Mouse (Mus musculus) embryonic facial prominence, embryonic 15.5 days (tissue): ENCODE data around the gene Tubb4b. TPM values are rescaled to one million over a fixed set of nuclear protein-coding genes. Genes with fewer than 3 reads are reported as not detected.
"Not testable (repeated sequence)": the region's sequence is repeated elsewhere in the genome, so short reads cannot be mapped to it uniquely, and the experiment has no call there.

Source experiments
- ATAC-seq: fragments of 200-750 bp; cut with Nextera tagmentation; 2 replicates; pipeline ENCODE4 v1.8.0; 2017; ENCODE audit warnings: low read depth, moderate TSS enrichment; ENCODE audit not compliant: insufficient number of reproducible peaks, low FRiP score, low TSS enrichment
- H3K27ac ChIP-seq: fragments of 300-500 bp; sonication (generic); replicated peaks from 2 replicates; pipeline ENCODE4 v1.5.1; 2015; ENCODE audit warnings: mild to moderate bottlenecking, inconsistent platforms
- H3K27me3 ChIP-seq: fragments of 300-500 bp; sonication (generic); 2 replicates; pipeline ENCODE4 v1.6.1; 2015; ENCODE audit warnings: inconsistent platforms
- H3K36me3 ChIP-seq: fragments of 300-500 bp; sonication (generic); 2 replicates; pipeline ENCODE4 v1.6.1; 2015; ENCODE audit warnings: mild to moderate bottlenecking, inconsistent platforms
- H3K4me1 ChIP-seq: fragments of 300-500 bp; sonication (generic); 2 replicates; pipeline ENCODE4 v1.6.1; 2015; ENCODE audit warnings: inconsistent platforms
- H3K4me2 ChIP-seq: fragments of 300-500 bp; sonication (generic); replicated peaks from 2 replicates; pipeline ENCODE4 v1.6.1; 2015; ENCODE audit warnings: mild to moderate bottlenecking, inconsistent platforms
- H3K4me3 ChIP-seq: fragments of 300-500 bp; sonication (generic); replicated peaks from 2 replicates; pipeline ENCODE4 v1.5.1; 2015; ENCODE audit warnings: mild to moderate bottlenecking, inconsistent platforms
- H3K9ac ChIP-seq: fragments of 300-500 bp; sonication (generic); 2 replicates; pipeline ENCODE4 v1.6.1; 2015; ENCODE audit warnings: inconsistent platforms
- H3K9me3 ChIP-seq: fragments of 300-500 bp; sonication (generic); replicated peaks from 2 replicates; pipeline ENCODE4 v1.6.1; 2016; ENCODE audit warnings: inconsistent platforms
- WGBS: fragments of 180-500 bp; shearing (Covaris S2); methylation state at CpG from one replicate; pipeline ENCODE4 v1.1.7; 2015; 5-methylcytosine and 5-hydroxymethylcytosine counted together
- polyA plus RNA-seq: library from polyadenylated mRNA; unstranded; fragments of >200 nt; fragmentation: Nextera tagmentation; extraction: Ambion mirVana; gene quantifications from 2 replicates; pipeline ENCODE4 v1.2.1, GENCODE M21; 2015

Gene Tubb4b
- polyA plus RNA-seq, 1 experiment from 2014 or later: 660 TPM

- Histone ChIP-seq H3K4me2 (peak overlapping the region; percentile 99), H3K27ac (no peak overlapping the region; the same call in 1 of the 2 replicates), H3K9ac (peak overlapping the region; percentile 58), H3K9me3 (no peaks in the 10 kb centered on the region), H3K27me3 (peaks cover 17% of the 10 kb centered on the region), H3K36me3 (peaks cover under 1% of the 10 kb centered on the region; the same call in 1 of the 2 replicates), H3K4me1 (peaks cover 46% of the 10 kb centered on the region), H3K4me3 (peak overlapping the region; percentile 73)
- under 1% methylated on average over 82 of the region's 82 CpGs for WGBS
- no peak for ATAC-seq
These were observed 38.5 kb upstream of the Tubb4b start for GRCm38 (mm10) chr2:25262795-25263622.

GRCm38 (mm10) chr2:25262291-25262767 lies 37.8 kb upstream of the Tubb4b start, which contains the start of gene Tprn:
Gene Tprn (plus strand): TSS chr2:25262618.
- peak within 1 kb of the TSS; percentile 58 for H3K9ac ChIP-seq
- ATAC-seq: peak; percentile 98
- H3K4me1 ChIP-seq: peaks cover 45% of the 10 kb centered on the region
- peak within 1 kb of the TSS; percentile 73 for H3K4me3 ChIP-seq
- peak within 1 kb of the TSS; percentile 99 for H3K4me2 ChIP-seq
- no peaks in the 10 kb centered on the region for H3K36me3 ChIP-seq
- no peak within 1 kb of the TSS; the same call in 1 of the 2 replicates for H3K27ac ChIP-seq
- WGBS: 0% methylated on average over 38 of the region's 39 CpGs
- peaks cover 17% of the 10 kb centered on the region for H3K27me3 ChIP-seq
- no peaks in the 10 kb centered on the region for H3K9me3 ChIP-seq

- no peak overlapping the region for H3K27ac ChIP-seq
- no peak overlapping the region for H3K9ac ChIP-seq
- peaks cover 40% of the 10 kb centered on the region for H3K4me1 ChIP-seq
- WGBS: 44% methylated on average over 12 of the region's 12 CpGs
- peak overlapping the region; percentile 73 for H3K4me3 ChIP-seq
- peaks cover 17% of the 10 kb centered on the region for H3K27me3 ChIP-seq
- no peaks in the 10 kb centered on the region for H3K9me3 ChIP-seq
- H3K4me2 ChIP-seq: peak overlapping the region; percentile 99
- no peak; the same call in 1 of the 2 replicates for ATAC-seq
- no peaks in the 10 kb centered on the region for H3K36me3 ChIP-seq
These were observed 37.4 kb upstream of the Tubb4b start for GRCm38 (mm10) chr2:25261870-25262269.

GRCm38 (mm10) chr2:25258887-25259286 lies 34.4 kb upstream of the Tubb4b start:
- peaks cover 32% of the 10 kb centered on the region for H3K4me1 ChIP-seq
- no peak for ATAC-seq
- no peak overlapping the region for H3K4me2 ChIP-seq
- WGBS: 52% methylated on average over 2 of the region's 2 CpGs
- H3K4me3 ChIP-seq: no peak overlapping the region
- H3K27ac ChIP-seq: no peak overlapping the region
- H3K36me3 ChIP-seq: no peaks in the 10 kb centered on the region
- no peaks in the 10 kb centered on the region for H3K9me3 ChIP-seq
- H3K9ac ChIP-seq: no peak overlapping the region
- peaks cover 8% of the 10 kb centered on the region for H3K27me3 ChIP-seq

- not testable (repeated sequence) for H3K4me3 ChIP-seq, H3K4me2 ChIP-seq, H3K9me3 ChIP-seq, H3K9ac ChIP-seq, H3K27ac ChIP-seq, ATAC-seq, H3K36me3 ChIP-seq, H3K27me3 ChIP-seq
- WGBS: 88% methylated on average over 5 of the region's 5 CpGs
- H3K4me1 ChIP-seq: peaks cover 21% of the 10 kb centered on the region
These were observed 32.7 kb upstream of the Tubb4b start for GRCm38 (mm10) chr2:25257250-25257649.

- WGBS: 54% methylated on average over 12 of the region's 12 CpGs
- not testable (repeated sequence) for H3K27me3 ChIP-seq, ATAC-seq, H3K9ac ChIP-seq, H3K27ac ChIP-seq, H3K9me3 ChIP-seq
- H3K4me3 ChIP-seq: peak overlapping the region; percentile 99
- H3K36me3 ChIP-seq: peaks cover 11% of the 10 kb centered on the region
- peak overlapping the region; percentile 92 for H3K4me2 ChIP-seq
- H3K4me1 ChIP-seq: peaks cover 17% of the 10 kb centered on the region
These were observed 32.1 kb upstream of the Tubb4b start for GRCm38 (mm10) chr2:25256443-25257109.

GRCm38 (mm10) chr2:25255284-25255779 lies 30.8 kb upstream of the Tubb4b start, which contains the start of gene Tmem203:
Gene Tmem203 (plus strand): TSS chr2:25255439.
- H3K27me3 ChIP-seq: no peaks in the 10 kb centered on the region
- H3K4me2 ChIP-seq: peak within 1 kb of the TSS; percentile 92
- peak within 1 kb of the TSS; percentile 70 for H3K27ac ChIP-seq
- H3K9me3 ChIP-seq: no peaks in the 10 kb centered on the region
- peak; percentile 84 for ATAC-seq
- under 1% methylated on average over 39 of the region's 39 CpGs for WGBS
- peaks cover 17% of the 10 kb centered on the region for H3K4me1 ChIP-seq
- H3K4me3 ChIP-seq: peak within 1 kb of the TSS; percentile 99
- H3K9ac ChIP-seq: peak within 1 kb of the TSS; percentile 89
- H3K36me3 ChIP-seq: peaks cover 23% of the 10 kb centered on the region

- Histone ChIP-seq H3K4me3 (no peak overlapping the region), H3K9me3 (no peaks in the 10 kb centered on the region), H3K27ac (no peak overlapping the region), H3K4me2 (no peak overlapping the region), H3K27me3 (no peaks in the 10 kb centered on the region), H3K4me1 (peaks cover 17% of the 10 kb centered on the region), H3K9ac (no peak overlapping the region), H3K36me3 (peaks cover 52% of the 10 kb centered on the region)
- 75% methylated on average over 1 of the region's 1 CpGs for WGBS
- ATAC-seq: no peak
These were observed 27.8 kb upstream of the Tubb4b start for GRCm38 (mm10) chr2:25252331-25252730.

- Histone ChIP-seq H3K4me2 (no peak within 1 kb of the TSS), H3K9me3 (no peaks in the 10 kb centered on the region), H3K4me1 (peaks cover 16% of the 10 kb centered on the region), H3K4me3 (no peak within 1 kb of the TSS), H3K9ac (no peak within 1 kb of the TSS), H3K27ac (peak within 1 kb of the TSS; percentile 65; the same call in 1 of the 2 replicates), H3K36me3 (peaks cover 51% of the 10 kb centered on the region), H3K27me3 (peaks cover 21% of the 10 kb centered on the region)
- no peak for ATAC-seq
- 82% methylated on average over 10 of the region's 10 CpGs for WGBS
These were observed 21.9 kb upstream of the Tubb4b start, which contains the start of gene AL732309.1 for GRCm38 (mm10) chr2:25246183-25247072. Gene AL732309.1 (minus strand): TSS chr2:25246863.

- Histone ChIP-seq H3K4me1 (peaks cover 29% of the 10 kb centered on the region), H3K4me3 (no peak overlapping the region), H3K36me3 (peaks cover 28% of the 10 kb centered on the region), H3K4me2 (no peak overlapping the region), H3K9ac (no peak overlapping the region), H3K27ac (no peak overlapping the region), H3K9me3 (no peaks in the 10 kb centered on the region), H3K27me3 (peaks cover 24% of the 10 kb centered on the region)
- WGBS: 84% methylated on average over 4 of the region's 4 CpGs
- no peak for ATAC-seq
These were observed 19.6 kb upstream of the Tubb4b start for GRCm38 (mm10) chr2:25244144-25244543.
